Mouse (Mus musculus) megakaryocyte, embryonic 14.5 days (primary cell): ENCODE data around the gene Emc1.

Experiments used
- FLI1 ChIP-seq: IDR thresholded peaks from 2 replicates; pipeline ENCODE4 v1.6.1; 2012; ENCODE audit warnings: low read length, inconsistent platforms, mixed read lengths
- GATA1 ChIP-seq: IDR thresholded peaks from 3 replicates; pipeline ENCODE4 v1.6.1; 2012; ENCODE audit warnings: mixed read lengths, low read length, inconsistent platforms, borderline replicate concordance

- no peak for TF ChIP-seq GATA1
- no peak for TF ChIP-seq FLI1
Observed at GRCm38 (mm10) chr4:139395431-139395830, 43.0 kb downstream of the Emc1 start.
